Mouse (Mus musculus) heart, adult 8-10 months (tissue): ENCODE measurements at regions not wholly inside any gene's neighbourhood (a gene's known extent, or its start where the extent isn't known, plus 50 kb on each side); places are given as distances from the start of the nearest gene placed in this dataset.

Source experiments
- DNase-seq: peaks from one replicate; pipeline ENCODE4 v3.0.0; 2022; ENCODE audit warnings: low spot score

DNA sequence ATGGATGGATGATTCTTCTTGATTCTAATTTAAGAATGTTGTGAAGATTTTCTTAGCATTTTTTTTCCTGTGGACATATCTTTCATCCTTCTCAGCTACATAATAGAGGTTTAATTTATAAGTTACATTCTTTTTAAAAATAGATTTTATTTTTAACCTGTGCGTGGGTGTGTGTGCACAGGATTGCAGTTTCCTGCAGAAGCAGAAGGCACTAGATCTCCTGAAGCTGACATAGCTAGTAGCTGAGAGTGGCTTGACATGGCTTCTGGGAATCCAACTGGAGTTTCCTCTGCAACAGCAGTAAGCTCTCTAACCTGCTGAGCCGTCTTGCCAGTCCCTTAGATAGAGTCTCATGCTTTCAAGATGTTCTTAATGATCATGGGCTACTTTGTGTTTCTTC, 377.5 kb downstream of the Lrriq3 start:
- no peak for DNase-seq

DNA sequence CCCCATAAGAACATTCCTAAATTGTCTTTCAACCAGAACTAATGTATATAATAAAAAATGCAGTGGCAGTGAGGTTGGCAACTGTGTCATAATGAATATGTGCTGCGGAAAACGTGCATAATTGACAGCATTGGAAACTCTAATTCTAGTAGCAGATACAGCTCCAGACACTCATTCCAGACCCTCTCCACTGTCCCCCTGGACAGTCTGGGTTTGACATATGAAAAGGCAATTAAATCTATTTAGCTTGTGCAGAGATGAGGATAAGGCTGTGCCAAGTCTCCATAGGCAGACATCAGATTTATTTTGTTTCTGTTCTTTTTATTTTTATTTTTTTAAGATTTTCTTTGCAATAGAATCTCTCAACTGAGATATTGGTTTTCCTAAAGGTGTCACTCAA, 392.3 kb downstream of the Lrriq3 start:
- DNase-seq, result no peak

DNA sequence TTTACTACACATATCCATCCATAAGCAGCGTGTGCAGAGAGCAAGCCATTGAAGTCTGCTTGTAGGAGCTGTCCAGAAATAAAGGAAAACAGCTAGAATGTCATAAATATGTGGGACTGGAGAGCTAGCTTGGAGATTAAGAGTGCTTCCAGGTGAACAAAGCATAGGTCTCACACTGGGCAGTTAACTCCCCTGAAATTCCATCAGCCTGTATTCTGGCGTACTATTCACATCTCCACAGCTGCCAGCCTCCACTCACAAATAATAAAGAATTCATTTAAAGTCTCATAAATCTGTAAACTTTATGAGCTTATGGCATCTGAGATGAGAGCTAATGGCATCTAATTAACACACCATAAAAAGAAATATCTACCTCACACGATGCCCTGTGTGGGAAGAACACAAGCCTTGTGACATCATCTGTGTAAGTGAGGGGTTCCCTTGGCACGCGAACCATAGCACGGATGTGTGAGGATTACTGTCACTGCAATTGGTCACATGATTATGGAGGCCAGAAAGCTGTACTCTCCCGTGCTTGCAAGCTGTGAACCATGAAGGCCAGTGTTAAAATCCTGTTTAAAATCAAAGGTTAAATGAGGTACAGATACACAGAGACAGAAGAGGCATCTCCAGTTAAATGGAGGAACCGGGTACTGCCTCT, 394.8 kb downstream of the Lrriq3 start:
- no peak for DNase-seq

DNA sequence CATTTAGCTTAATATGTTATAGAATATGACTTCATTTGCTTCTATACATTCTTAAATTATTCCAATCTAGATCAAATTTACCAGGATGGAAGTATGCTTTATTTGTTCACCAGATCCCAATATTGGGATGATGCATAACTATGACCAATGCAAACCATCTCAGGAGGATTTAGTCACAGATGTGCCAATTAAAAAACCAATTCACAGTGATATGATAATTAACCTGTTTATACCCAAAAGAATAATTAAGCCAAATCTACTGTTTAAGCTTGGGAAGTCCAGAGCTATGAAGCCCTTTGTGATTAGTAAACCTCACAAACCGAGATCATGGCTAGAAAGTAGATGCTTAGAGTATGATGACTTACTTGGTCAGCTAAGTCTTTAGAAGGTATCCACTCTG, 397.4 kb downstream of the Lrriq3 start:
- no peak for DNase-seq

DNA sequence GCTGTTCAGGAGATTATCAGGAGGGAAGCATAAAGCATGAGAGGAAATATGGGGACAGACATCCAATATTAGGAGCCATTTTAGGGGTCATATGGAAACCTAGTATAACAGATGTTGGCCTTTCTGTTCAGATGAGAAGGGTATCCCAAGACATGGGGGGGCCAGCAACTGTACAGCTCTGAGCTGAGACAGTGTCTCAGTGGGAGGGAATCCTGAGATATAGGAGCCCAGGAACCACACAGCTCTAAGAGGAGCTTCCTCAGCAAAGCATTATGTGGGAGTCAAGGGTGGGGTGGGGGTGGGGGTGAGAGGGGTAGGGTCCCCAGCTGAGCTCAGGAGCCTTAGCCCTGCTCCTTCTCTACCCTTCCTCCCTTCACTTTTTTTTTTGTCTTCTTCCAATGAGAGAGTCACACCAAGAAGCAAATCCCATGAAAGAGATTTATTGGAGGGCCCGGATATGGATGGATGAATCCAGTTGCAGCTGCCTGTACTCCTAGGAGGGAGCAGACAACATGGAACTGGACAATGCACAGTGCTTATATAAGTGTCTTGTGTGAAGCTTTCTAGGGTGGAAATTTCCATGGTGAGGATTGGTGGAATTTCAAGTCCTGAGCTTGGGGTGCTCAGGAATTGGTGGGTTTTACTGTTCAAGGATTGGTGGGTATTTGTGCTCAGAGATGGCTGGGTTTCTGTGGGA, 417.1 kb downstream of the Lrriq3 start:
- no peak for DNase-seq

DNA sequence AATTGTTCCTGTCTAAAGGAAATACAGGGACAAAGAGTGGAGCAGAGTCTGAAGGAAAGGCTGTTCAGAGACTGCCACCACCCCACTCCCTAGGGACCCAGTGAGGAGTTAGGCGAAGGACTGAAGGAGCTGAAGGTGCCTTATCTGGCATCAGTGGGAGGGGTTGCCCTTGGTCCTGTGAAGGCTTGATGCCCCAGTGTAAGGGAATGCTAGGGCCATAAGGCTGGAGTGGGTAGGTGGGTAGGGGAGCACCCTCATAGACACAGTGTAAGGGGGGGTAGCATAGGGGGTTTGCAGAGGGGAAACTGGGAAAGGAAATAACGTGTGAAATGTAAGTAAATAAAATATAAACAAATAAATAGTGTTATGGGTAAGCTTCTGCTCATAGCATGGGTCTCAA, 420.7 kb downstream of the Lrriq3 start:
- no peak for DNase-seq

DNA sequence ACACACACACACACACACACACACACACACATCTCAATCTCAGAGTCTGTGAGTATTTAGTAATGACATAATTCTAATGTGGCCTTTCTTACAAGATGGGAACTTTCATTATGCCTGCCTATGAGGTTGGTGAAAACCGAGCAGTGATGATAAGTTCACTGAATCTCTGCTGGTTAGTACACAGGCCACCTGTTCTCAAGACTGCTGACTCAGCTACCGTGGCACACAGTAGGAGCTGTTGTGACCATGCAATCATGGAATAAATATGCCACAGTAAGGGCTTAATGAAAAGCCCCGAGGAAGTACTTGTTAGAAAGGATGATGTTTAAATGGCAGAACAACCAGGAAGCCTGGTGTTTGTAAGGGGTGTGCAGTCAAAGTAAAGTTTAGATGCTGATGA, 436.1 kb downstream of the Lrriq3 start:
- DNase-seq, result no peak

DNA sequence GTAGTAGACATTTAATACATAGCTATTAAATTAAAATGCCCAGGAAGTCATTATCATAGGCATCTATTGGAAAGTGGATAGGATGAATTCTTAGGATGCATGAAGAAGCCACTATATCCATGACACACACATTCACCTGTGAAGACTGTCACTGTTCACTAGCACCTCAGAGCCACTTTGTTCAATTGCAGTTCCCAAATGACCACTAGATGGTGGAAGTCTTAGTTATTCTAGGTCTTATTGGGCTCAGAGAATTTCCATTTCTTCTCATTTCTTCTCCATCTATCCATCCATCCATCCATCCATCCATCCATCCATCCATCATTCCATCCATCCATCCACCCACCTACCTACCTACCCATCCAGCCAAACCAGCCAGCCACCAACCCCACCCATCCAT, 437.6 kb downstream of the Lrriq3 start:
- DNase-seq, result no peak

DNA sequence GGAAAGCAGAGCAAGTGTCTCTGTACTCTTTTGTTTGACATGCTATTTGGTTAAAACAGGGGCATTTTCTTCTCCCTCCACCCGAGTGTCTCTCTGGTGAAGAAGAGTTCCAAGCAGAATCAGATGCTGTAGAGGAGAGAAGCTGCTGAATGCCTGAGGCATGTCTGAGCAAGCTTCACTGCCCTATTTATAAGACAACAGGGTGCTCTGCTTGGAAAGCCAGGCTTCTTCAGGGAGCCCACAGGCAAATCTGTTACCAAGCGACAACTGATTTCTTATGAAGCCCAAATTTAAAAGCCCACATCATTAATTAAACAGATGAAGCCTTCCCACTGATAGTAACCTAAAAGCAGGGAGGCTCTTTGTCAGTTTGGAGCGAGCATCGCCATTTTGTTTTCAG, 438.8 kb downstream of the Lrriq3 start:
- no peak for DNase-seq

DNA sequence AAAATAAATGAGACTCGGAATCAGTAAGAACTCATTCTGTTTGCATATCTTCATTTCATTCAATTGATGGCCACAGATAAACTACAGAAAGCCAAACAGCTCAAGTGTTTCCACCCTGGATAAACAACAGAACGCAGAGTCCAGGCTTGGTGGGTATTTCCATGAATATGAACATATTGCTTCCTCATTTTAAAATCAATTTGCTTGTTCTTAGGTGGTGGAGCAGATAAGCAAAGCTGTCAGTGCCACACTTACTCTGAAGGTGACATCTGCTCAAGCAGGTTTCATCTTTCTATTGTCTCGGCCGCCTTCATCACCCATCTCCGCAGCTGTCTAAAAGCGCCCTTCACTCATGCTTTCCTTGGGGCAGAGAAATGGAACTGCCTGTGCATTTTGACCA, 455.0 kb downstream of the Lrriq3 start:
- DNase-seq, result no peak

DNA sequence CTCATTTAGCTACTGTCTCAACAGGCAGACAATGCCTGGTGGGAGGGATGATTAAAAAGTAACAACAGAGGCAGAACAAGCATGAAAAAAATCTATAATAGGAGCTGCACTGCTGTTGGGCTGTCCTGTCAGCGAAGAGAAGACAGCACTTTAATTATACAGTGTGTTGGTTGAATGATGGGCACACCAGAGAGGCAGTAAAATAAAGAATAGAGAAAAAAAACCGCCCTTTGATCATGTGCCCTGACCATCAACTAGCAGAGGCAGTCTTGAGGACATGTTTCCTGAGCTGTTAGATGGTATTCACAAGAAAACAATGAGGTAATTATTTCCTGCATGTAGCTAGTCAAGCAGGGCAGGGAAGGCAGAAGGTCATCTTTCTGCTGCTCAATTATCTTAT, 483.9 kb downstream of the Lrriq3 start:
- no peak for DNase-seq

DNA sequence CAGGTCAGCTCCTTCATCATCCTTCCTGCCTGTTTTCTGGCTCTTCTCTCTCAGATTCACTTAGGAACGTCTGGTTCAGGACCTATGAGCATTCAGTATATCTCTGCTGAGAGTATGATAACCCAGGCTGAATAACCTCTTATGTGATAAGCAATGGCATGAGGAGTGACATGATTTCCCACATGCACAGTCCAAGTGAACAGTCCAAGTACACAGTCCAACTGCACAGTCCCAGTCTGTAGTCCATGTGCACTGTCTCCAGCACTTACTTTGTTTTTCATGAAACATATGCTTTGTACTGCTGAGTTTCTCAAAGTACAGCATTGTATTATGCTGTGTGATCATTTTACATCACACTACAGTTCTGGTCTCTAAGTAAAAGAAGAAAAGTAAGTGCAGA, 510.8 kb downstream of the Lrriq3 start:
- no peak for DNase-seq
